10 mouse cellular contexts compared by ENCODE assay signal in genomic region chr6:127162842-127163241, GRCm38 (mm10). TPM values are rescaled to one million over a fixed set of nuclear protein-coding genes. Genes with fewer than 3 reads are reported as not detected.
DNase-seq lines count a peak whose midpoint lies in the region; ATAC-seq and TF ChIP-seq lines count a peak whose summit lies in the region.
"Had no signal": no experiment of that assay in that cellular context is flagged by ENCODE, and none has a peak within 500 bp of the region (broad histone marks: within the 10 kb centered on the region; RNA-seq: fewer than 3 reads in every experiment).

No protein-coding gene starts in this region.

- no peak overlapping the region for H3K4me3 ChIP-seq in liver, adult 2 months (ENCODE audit: insufficient read depth, low read depth, low read length)
- no peak overlapping the region for H3K4me3 ChIP-seq in hindbrain, embryonic 13.5 days
- no peak overlapping the region for H3K4me3 ChIP-seq in midbrain, embryonic 16.5 days (ENCODE audit: low read depth, low read length)
- H3K4me3 ChIP-seq: erythroblast, embryonic 14.5 days had no signal

- H3K36me3 ChIP-seq in liver, adult 2 months (ENCODE audit: control insufficient read depth, insufficient read depth, low read length) = no peaks in the 10 kb centered on the region
- H3K36me3 ChIP-seq in splenic B cell, adult 2 months (ENCODE audit: control insufficient read depth, insufficient read depth, low read length, poor library complexity, severe bottlenecking) = no peaks in the 10 kb centered on the region
- H3K36me3 ChIP-seq in hindbrain, embryonic 13.5 days = no peaks in the 10 kb centered on the region
- H3K36me3 ChIP-seq in midbrain, embryonic 16.5 days (ENCODE audit: control insufficient read depth, insufficient read depth, low read length) = no peaks in the 10 kb centered on the region

- no peak for TF ChIP-seq POLR2A in liver, adult 2 months (IDR thresholded peaks at IDR 0.05; ENCODE audit: extremely low read depth, insufficient read depth, low read length)

- no peak overlapping the region for H3K27ac ChIP-seq in liver, adult 2 months (replicated peaks; ENCODE audit: insufficient read depth, low read depth, low read length)
- no peak overlapping the region for H3K27ac ChIP-seq in hindbrain, embryonic 13.5 days
- H3K27ac ChIP-seq in midbrain, embryonic 16.5 days (ENCODE audit: low read length) = no peak overlapping the region

- WGBS in liver, adult 2 months = 16% methylated on average over 6 of the region's 6 CpGs
- 64% methylated on average over 6 of the region's 6 CpGs for WGBS in hindbrain, embryonic 13.5 days
- WGBS in midbrain, embryonic 16.5 days = 75% methylated on average over 6 of the region's 6 CpGs

- no peak for TF ChIP-seq CTCF in liver, adult 2 months (IDR thresholded peaks at IDR 0.05; ENCODE audit: low read depth, low read length)

- no peaks in the 10 kb centered on the region for H3K9me3 ChIP-seq in hindbrain, embryonic 13.5 days
- H3K9me3 ChIP-seq in midbrain, embryonic 16.5 days (replicated peaks; ENCODE audit: control insufficient read depth, low read length, poor library complexity, severe bottlenecking) = no peaks in the 10 kb centered on the region

- no peaks in the 10 kb centered on the region for H3K27me3 ChIP-seq in liver, adult 2 months (ENCODE audit: control insufficient read depth, insufficient read depth, low read length)
- H3K27me3 ChIP-seq in splenic B cell, adult 2 months (ENCODE audit: control insufficient read depth, insufficient read depth, low read length, poor library complexity, severe bottlenecking) = no peaks in the 10 kb centered on the region
- H3K27me3 ChIP-seq in hindbrain, embryonic 13.5 days = peaks cover 8% of the 10 kb centered on the region
- H3K27me3 ChIP-seq in midbrain, embryonic 16.5 days (ENCODE audit: control insufficient read depth, insufficient read depth, low read depth, low read length) = no peaks in the 10 kb centered on the region; the same call in 1 of the 2 replicates

- H3K4me1 ChIP-seq in liver, adult 2 months (ENCODE audit: control insufficient read depth, insufficient read depth, low read length) = no peaks in the 10 kb centered on the region
- no peaks in the 10 kb centered on the region for H3K4me1 ChIP-seq in hindbrain, embryonic 13.5 days (replicated peaks)
- H3K4me1 ChIP-seq in midbrain, embryonic 16.5 days (ENCODE audit: control insufficient read depth, insufficient read depth, low read length) = no peaks in the 10 kb centered on the region

- H3K9ac ChIP-seq in liver, adult 2 months (ENCODE audit: low read depth, low read length) = no peak overlapping the region
- no peak overlapping the region for H3K9ac ChIP-seq in hindbrain, embryonic 13.5 days
- H3K9ac ChIP-seq in midbrain, embryonic 16.5 days (ENCODE audit: low read depth, low read length) = no peak overlapping the region

- peak; percentile 34 to 55 for DNase-seq in kidney, postnatal 36 days
- no peak for DNase-seq in kidney, adult 8-10 months
- peak; percentile 67 for DNase-seq in adrenal gland, postnatal 10 days
- peak; percentile 24 for DNase-seq in liver, adult 2 months (ENCODE audit: extremely low read depth, low read depth, low spot score)
- DNase-seq in splenic B cell, adult 2 months (ENCODE audit: low read depth, low spot score) = peak; percentile 80
- no peak for DNase-seq in c-Kit-positive CD71-positive TER-119-positive erythroid progenitor cells, embryonic 14.5 days (ENCODE audit: low spot score)
- DNase-seq: gastrocnemius, postnatal 14 days had no signal

- ATAC-seq in hindbrain, embryonic 13.5 days (ENCODE audit: low FRiP score) = no peak
- no peak for ATAC-seq in midbrain, embryonic 16.5 days

- no peaks in the 10 kb centered on the region for H3K79me2 ChIP-seq in liver, adult 2 months (ENCODE audit: control insufficient read depth, insufficient read depth, low read length)

- H3K4me2 ChIP-seq in hindbrain, embryonic 13.5 days = no peak overlapping the region
- no peak overlapping the region for H3K4me2 ChIP-seq in midbrain, embryonic 16.5 days (ENCODE audit: low read length)

RNA-seq across cellular contexts. Expression of gene Ccnd2, which starts 10.8 kb away (rescaled TPM):
- 100 to 1,000 TPM; 177 to 178 TPM for total RNA-seq in adrenal gland, postnatal 10 days (2021)
- 5.3 and 6.0 TPM in 2 replicates for total RNA-seq in liver, adult 2 months (2014; rRNA removed)
- 2.4 and 5.0 TPM in 2 replicates for polyA plus RNA-seq in liver, adult 2 months (2012; rRNA removed)
- 270 and 302 TPM in 2 replicates for polyA plus RNA-seq in hindbrain, embryonic 13.5 days (2015; fragmentation: Nextera tagmentation; extraction: Ambion mirVana)
- polyA plus RNA-seq in midbrain, embryonic 16.5 days (2015; fragmentation: Nextera tagmentation; extraction: Ambion mirVana) = 245 and 326 TPM in 2 replicates

RNA-seq across cellular contexts. Expression of gene Tigar, which starts 53.5 kb away (rescaled TPM):
- 10 to 100 TPM; 12.5 to 16.2 TPM for total RNA-seq in adrenal gland, postnatal 10 days (2021)
- 2.3 and 2.4 TPM in 2 replicates for total RNA-seq in liver, adult 2 months (2014; rRNA removed)
- polyA plus RNA-seq in liver, adult 2 months (2012; rRNA removed) = 3.8 and 4.2 TPM in 2 replicates
- 7.2 and 8.6 TPM in 2 replicates for polyA plus RNA-seq in hindbrain, embryonic 13.5 days (2015; fragmentation: Nextera tagmentation; extraction: Ambion mirVana)
- 5.9 and 7.4 TPM in 2 replicates for polyA plus RNA-seq in midbrain, embryonic 16.5 days (2015; fragmentation: Nextera tagmentation; extraction: Ambion mirVana)
- polyA plus RNA-seq: erythroblast, embryonic 14.5 days had no signal

Comparison
In these comparisons a context has a peak if more than half of its experiments do, and no peak if none do; other contexts are left out.
1. DNase-seq: peak in kidney, postnatal 36 days (2 of 2), adrenal gland, postnatal 10 days (single experiment), liver, adult 2 months (single experiment) and splenic B cell, adult 2 months (single experiment); none in kidney, adult 8-10 months (0 of 2) and c-Kit-positive CD71-positive TER-119-positive erythroid progenitor cells, embryonic 14.5 days (single experiment).
2. RNA of gene Ccnd2, which starts 10.8 kb away (polyA plus RNA-seq): 270 to 302 TPM in hindbrain, embryonic 13.5 days and 245 to 326 TPM in midbrain, embryonic 16.5 days; 2.4 to 5.0 TPM in liver, adult 2 months; every median in the first group is over 10 times any median in the second.